Mouse (Mus musculus) forelimb bud, embryonic 11.5 days (tissue): ENCODE measurements at regions not wholly inside any gene's neighbourhood (a gene's known extent, or its start where the extent isn't known, plus 50 kb on each side); places are given as distances from the start of the nearest gene placed in this dataset.

Experiments
- DNase-seq: peaks from one replicate; pipeline ENCODE4 v3.0.0-alpha.2; 2012; ENCODE audit warnings: low read depth, low spot score

DNA sequence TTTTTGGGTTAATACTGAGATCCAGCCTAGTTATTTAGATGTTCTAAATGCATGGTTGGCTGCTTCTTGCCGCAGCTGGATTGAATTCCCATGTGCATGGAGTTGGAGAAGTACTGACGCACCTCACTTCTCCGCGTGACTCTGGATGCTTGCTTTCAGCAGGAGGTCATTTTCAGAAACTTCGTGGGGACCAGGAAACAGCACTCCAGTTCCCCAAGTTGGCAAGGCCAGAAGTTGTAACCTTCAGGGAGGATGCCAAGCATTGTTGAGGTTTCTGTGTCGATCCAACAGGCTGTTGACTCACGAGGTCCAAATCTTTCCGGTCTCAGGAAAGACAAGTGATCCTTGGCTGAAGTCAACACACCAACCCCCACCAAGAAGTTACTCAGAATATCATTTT, 167.6 kb upstream of the Dpt start:
- DNase-seq = no peak

DNA sequence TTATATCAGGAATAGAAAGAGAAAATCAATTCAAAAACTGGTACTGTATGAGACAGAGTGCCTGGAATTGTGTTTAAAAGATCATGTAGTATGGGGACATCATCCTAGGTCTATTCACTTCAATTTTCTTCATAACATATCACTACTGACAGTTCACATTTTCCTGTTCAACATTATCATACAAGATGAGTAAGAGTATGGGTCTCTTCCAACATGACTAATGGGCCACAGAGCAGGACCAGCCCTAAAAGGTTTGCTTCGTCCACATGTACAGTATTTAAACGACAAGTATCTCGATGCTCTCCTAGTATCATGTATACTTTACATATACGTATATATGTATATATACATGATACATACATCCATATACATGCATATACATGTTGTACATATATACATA, 164.8 kb upstream of the Atp1b1 start:
- DNase-seq = no peak

DNA sequence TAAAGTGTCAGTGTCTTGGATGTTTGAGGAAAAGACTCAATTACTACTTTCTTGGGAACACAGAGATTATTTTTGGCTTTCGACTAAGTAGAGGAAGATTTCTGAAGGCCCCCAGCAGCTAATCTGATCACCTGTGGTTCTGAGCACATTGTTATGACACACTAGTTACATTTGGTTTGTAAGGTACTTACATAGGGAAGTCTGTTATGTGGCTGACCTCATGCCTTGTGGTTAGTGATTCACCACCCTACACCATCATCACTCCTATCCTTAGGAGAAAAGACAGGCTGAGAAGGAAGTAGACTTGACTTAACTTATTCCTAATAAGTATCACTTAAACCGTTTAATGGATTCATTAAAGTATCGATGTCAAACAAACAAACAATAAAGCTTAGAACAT, 164.3 kb upstream of the Atp1b1 start:
- DNase-seq = no peak

DNA sequence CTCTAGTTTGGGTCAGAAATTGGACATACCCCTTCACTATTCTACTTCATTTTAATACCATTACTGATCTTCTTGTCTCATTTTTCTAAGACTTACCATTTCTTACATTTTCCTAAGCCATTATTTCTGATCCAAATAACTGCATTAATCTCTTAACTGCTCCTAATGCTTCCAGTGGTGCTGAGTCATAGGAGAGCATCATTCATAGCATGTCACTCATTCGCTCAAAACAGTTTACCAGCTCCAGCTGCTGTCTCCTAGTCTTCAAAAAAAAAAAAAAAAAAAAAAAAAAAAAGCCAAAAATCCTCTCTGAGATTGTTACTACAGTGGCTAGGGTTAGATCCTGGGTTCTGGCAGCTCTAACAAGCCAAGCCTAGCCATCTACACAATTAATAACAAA, 162.0 kb upstream of the Atp1b1 start:
- DNase-seq = no peak

DNA sequence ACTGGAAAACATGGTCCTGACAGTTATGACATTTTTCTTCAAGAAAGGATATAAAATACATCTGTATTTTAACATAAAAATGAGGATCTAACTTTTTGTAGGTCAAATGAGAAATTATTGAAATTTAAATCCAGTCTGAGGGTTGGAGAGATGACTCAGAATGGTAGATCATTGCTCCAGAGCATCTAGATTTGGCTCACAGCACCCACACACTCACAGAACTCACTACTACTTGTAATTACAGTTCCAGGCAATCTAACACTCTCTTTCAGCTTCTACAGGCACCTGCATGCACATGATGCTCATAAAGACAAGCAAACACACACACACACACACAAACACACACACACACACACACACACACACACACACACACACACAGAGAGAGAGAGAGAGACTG, 159.7 kb upstream of the Atp1b1 start:
- no peak for DNase-seq

DNA sequence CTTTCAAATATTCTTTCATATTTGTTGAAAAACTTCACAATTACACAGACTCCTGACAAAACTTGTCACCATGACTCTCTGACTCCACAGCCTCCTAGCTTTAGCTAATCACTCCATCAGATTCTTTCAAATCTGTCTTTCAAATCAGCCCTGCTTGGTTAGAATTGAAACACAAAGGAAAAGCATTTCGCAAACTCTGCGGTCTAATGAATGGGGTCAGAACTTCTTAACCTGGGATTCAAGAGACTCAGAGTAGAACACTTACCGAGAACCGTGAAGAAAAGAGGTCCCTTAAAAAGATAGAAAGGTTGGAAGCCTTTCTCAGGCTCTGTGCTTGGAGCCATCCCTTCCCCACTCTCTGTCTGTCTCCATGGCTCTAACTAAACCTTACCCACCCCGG, 148.9 kb upstream of the Atp1b1 start:
- DNase-seq = no peak

DNA sequence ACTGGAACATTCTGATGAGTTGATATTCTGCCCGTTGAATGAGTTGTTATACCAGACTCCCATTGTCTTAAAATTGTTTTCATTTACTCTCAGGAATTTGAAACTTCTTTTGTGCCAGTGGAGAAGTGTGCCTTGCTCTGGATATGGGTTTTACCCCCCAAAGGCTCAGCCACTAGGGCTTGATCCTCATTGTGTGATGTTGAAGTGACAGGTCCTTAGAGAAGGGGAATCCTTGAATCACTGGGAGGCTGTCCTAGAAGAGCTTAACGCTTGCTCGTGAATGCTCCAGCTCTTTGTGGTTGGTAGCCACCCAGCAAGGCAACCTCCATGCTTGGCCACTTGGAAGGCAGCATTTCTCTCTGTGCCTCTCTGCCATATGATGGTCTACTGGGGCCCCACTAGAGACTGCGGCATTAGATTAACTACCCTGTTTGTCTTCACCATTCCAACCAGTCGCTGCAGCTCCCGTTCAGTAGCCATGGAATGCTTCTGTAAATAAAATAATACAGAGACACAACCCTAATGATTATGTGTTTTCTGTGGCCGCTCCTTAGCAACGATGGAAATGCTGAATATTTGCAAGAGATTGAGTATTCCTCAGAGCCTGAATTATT, 148.1 kb upstream of the Atp1b1 start:
- no peak for DNase-seq

DNA sequence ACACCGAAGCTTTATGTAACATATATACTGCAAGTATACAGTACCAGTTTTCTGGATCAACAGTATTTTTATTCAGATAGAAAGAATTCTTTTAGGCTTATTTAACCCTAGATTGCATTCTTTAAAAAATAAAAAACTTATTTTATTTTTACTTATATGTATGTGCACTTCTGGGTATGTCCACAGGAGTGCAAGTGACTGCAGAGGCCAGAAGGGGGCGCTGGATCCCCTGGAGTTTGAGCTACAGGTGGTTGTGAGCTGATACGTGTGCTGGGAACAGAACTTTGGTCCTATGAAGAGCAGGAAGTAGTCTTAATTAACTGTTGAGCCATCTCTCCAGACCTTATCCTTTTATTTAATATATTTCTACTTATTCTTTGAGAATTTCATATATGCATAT, 145.3 kb upstream of the Atp1b1 start:
- DNase-seq = no peak

DNA sequence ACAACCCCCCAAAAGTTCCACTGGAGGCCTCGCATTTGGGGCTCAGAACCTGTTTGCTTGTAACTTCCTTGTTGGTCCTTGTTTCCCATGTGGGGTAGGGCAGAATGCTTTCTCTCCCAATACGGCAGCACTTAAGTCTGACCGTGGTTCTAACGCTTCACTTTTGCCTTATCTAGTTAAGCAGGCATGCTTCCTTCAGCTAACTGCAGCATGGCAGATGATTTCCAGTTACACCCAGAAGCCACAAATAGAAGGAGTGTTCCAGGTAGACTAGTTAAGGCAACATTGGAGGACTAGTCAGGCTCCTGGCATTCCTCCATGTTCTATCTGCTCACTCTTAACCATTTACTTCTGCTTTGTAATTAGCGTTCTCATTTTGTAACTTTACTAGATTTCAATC, 144.4 kb upstream of the Atp1b1 start:
- DNase-seq = no peak

DNA sequence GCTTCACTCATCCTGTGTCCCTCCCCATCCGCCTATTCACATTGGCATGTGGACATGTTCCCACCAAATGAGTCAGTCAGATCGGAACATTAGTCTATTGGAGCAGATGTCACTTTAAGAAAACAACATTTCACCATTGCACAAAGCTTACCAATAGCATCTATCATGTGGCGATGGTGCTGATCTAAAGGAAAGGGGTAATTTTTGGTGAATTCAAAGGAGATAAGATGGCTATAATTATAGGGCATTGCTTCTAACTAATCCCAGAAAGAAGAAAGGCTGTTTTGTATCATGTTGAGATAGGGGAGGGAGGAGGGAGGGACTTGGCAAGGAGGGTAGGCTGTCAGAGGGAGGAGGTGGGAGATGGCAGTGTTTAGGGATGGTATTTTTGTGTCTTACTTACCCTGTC, 132.1 kb upstream of the Atp1b1 start:
- no peak for DNase-seq

DNA sequence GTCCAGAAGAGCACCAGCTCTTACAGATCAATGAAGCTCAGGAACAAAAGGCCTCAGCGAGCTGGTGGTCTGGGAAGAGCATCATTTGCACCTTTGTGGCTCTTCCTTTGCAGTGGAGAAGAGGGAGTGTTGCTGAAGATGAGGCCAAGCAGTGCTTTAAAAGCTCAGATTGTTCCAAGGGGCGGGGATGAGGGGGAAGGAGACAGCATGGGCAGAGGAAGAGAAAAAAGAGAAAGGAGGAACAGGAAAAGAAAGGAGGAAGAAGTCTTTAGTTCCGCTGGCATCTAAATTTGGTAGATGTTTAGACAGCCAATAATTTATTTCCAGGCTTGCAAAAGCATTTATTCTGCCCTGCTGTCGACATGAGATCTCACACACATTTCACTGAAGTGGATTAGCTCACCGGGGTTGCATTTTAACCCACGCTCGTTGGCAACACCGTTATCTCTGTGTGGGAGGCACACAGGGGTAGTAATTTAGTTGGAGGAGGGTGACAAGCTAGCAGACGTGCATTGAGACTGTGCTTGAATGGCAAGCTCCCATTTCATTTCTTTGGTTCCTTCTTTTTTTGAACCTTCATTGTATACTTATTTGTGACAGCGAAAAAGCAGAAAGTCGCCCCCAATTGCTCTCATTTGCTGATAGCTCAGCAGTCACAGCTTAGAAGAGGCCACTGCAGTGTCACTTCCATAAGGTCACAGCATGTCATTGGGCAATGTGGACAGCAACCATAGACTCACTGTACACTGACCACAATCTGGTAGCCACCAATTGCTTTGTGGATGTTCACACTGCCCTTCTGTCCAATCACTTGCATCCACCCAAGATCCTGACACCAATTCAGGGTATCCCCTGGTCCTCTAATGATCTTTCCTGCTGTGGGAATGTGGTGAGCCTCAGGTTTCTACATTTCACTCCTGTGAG, 128.2 kb upstream of the Atp1b1 start:
- no peak for DNase-seq

DNA sequence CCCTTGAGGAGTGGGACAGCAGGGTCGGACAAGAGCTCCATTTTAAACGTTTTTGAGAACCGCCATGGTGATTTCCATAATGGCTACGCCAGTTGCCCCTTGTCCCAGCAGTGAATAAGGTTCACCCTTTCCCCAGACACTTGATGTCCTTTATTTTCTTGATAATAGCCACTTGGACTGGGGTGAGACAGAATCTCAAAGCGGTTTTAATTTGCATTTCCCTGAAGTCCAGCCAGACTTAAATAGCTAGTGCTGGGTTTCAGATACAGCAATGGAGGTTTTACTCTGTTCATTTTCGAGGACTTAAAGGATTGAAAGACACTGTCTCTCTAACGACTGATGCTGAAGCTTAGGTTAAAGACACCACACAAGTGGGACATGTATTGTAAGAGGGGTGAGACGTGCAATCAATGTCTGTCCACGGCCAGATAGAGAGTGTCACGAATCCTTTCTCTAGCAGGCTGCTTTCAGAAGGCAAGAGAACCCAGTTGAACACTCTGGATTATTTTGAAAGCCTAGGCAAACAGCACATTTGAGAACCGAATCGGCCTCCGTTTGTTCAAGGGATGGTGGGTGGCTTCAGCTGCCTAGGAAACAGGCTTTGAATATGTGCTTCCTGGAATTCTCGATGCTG, 118.8 kb upstream of the Atp1b1 start:
- DNase-seq = no peak

DNA sequence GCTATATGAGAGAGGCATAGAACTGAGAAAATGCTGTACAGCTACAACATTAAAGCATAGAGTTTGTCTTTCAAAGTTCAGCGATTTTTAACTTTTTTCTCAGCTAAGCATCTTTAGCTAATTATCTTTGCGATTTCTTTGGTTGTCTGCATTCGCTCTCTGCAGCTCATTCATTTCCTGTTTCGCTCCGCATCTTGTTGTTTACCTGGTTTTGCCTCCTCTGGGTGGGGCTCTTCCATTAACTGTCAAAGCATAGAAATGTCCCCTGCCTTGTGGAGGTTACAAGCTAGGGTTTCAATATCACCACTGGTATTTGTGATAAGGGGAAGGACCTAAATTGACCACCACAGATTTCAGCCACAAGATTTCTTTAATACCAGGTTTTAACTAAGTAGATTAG, 115.5 kb upstream of the Atp1b1 start:
- no peak for DNase-seq

DNA sequence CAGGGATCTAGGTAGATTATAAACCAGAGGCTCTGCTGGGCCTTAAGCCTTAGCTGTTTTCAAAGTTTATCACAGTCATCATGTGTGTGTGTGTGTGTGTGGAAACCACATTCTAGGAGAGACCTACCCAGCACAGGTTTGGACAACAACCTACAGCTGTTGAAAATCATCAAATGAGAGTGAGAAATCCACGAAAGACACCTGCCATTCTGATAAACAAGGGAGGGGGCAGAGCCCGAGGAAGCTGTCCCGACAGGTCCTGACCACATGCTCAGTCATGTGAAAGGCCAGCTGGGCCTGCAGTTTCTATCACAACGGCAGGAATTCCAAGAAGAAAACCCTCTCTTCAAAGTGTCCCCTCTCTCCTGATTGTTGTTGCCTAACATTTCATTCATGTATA, 114.0 kb upstream of the Atp1b1 start:
- no peak for DNase-seq

DNA sequence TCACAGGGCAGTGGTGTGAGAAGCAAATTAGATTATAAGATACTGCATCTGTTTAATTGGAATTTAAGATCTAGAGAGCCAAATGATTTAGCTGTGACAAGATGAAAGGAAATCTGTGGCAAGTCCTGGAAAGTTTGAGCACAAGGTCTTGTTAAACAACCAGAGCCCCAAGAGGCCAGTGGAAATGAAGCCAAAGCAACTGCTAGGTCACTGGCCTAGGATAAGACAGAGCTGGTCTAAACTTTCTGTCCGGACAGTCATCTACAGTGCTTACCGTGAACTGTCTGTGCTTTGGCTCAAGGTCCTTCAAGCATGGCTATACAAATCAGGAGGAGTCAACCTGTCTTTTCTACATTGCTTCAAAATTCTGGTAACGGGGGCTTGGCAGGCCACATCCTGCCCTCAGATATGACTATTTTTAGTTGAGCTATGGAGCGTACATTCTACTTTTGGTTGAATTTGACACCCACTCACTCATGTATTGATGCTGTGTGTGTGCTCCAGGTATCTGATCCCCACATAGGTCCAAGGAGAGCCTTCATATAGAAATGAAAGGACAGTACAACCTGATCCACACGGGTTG, 113.4 kb upstream of the Atp1b1 start:
- DNase-seq = no peak

DNA sequence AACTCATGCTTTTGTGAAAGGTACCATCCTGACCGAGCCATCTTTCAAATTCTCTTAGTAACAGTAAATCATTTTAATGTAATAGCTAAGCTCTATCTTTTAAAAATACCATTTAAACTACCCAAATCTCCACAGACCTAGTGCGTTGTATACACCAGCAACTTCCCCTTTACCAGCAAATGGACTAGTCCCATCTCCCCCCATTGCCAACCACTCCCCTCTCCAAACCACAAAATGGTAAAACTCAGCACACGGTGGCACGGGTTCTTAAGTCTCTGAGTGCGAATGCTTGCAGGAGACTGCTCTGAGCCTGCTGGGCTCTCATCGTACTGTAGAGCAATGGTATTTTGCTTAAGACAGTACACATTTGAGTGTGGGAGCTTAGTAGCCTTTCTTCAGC, 106.7 kb upstream of the Atp1b1 start:
- no peak for DNase-seq

DNA sequence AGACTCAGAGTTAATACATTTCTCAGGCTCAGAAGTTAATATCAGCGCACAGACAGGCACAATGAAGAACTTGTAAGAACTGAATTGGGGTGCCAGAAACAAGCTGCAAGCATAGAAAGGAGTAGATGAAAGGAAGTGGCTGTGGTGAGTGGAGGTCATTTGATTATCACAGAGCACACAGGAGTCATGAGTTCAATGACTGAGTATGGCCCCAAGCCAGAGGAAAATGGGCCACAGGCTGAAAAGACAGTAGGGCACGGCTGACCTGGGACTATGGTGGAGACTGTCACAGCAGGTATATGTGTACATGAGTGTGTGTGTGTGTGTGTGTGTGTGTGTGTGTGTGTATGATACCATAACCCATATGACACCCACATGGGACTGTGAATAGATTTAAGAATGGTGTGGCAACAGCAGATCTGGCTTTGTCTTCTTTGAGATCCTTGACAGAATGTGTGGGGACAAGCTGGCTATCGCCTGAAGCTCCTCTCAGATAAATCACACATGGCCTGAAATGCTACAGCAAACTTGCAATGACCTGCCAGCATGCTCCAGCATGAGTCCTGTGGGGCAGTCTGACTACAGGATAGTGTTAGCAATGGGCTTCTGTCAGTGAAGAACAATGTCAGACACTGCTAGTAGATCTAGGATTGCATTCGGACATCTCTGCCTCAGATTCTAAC, 101.5 kb upstream of the Atp1b1 start:
- DNase-seq = no peak

DNA sequence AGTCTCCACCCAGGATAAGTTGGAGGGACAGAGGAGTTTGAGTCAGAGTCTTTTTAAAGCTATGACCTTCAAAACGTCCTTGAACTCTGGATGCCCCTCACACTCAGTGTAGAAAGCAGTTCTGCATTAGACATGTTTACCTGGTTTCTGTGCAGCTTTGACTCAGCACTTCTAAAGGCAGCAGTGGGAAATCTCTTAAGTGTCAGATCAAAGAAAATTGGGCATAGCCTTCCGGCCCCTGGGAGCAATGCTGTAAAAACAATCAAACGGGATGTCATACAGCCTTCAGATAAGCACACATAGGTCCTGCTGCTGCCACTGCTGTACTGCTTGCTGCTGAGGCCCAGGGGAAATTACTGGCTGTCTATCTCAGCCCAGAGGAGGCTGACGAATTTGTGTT, 94.5 kb upstream of the Atp1b1 start:
- DNase-seq = no peak

DNA sequence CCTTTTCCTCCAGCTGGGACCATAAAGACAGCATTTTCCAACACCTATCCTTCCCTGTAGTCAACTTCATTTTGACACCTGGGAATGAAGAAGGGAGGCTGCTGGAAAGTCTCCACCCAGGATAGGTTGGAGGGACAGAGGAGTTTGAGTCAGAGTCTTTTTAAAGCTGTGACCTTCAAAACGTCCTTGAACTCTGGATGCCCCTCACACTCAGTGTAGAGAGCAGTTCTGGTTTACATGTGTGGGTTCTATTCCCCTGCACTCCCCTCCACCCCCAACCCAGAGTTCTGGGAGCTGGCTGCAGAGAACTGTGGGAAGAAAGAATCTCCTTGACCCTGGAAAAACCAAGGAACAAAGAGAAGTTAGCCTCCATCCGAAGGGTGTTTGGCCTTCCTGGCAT, 92.9 kb upstream of the Atp1b1 start:
- DNase-seq = no peak

DNA sequence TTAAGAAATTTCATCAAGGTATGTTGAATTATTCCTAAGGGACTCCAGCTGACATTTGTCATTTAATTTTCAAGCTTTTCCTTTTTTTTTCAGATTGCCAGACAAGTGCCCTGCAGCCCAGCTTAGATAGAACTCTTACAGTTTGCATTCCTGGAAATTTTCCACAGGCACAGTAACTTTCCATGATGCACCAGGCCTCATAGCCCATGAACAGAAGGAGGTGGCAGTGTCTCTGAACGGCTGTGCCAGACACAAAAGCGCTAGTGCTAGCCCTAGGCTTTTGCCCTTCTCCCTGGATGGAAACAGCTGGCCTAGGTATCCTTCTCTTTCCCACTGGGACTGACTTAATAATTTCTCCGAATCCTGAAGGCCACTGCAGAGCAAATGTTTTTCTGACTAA, 92.4 kb upstream of the Atp1b1 start:
- DNase-seq = no peak

DNA sequence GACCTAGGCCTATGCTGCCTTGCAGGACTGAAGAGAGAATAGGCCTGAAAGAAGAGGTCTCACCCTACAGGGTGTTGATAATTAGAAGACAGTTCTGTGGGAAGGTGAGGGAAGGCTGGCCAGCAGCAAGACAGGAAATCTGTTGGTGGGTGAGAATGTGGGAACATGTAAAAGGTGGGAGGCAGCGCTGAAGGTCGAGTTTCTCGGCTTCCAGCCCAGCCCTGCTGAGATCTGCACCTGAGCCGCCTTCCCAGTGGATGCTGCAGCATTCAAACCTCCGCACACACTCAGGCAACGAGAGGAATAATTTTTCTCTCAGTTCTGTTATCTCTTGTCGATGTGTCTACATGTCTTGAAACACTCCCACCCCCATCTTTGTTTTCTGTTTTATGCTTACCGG, 89.9 kb upstream of the Atp1b1 start:
- DNase-seq = no peak

DNA sequence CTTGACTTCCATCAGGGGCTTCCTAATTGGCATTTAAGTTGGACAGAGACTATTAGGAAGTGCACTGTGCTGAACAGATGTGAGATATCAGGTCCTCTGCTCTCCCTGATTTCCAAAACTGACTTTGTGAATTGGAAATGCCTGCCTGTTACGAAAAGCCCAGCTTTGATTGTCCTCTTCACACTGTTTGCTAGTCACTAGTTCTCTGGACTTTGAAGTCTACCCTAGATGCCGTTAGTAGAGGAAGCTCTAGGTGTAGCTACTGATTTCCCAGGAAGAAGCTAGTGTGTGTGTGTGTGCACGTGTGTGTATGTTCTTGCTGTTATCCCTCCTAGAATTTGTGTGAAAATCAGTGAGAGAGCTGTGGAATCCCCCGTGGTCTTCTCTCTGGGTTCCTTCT, 87.7 kb upstream of the Atp1b1 start:
- no peak for DNase-seq
